Mouse (Mus musculus): ENCODE data around the gene Cracr2a. TPM values are rescaled to one million over a fixed set of nuclear protein-coding genes. Genes with fewer than 3 reads are reported as not detected.
A peak's percentile ranks its signal among the peaks of the same experiment; 100 is the strongest.

Gene Cracr2a
- total RNA-seq, 2 experiments from 2014 or later, result 0.93 to 2.2 TPM

DNA sequence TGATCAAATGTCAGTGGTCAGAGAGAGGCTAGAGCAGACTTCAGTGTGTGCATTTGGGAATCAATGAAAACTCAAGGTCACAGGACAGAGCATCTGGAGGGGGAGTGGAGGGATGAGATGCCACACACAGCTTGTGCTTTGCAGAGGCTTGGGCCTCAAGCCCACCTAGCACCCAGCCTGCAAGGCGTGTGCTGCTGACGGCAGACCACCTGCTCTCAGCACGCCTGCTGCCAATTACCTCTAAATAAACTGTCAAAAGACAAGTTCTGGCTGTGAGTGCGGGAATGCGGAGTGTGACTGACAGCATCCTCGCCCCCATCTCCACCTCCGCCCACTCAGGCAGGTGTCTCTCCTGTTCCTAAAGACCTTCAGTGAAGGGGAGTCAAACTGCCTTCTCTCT is 131.2 kb downstream of the Cracr2a start:
- DNase-seq, result no peak

DNA sequence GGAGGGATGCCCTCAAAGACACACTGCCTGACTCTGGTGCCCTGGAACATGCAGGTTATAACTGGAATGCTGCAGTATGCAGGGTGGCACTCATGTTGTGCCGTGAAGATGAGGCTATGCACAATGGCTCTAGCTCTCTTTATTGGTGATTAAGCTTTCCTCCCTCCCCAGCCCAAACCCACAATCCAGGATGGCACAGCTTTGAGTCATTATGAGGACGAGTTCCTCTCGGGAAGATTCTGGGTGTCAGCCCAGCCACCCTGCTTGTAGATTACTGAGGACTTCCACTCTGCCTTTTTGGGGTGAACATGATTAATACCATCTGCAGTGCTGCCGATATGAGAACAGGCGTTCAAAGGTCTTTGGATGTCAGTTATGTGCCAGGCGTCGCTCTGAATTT is 132.5 kb downstream of the Cracr2a start:
- DNase-seq, result no peak

DNA sequence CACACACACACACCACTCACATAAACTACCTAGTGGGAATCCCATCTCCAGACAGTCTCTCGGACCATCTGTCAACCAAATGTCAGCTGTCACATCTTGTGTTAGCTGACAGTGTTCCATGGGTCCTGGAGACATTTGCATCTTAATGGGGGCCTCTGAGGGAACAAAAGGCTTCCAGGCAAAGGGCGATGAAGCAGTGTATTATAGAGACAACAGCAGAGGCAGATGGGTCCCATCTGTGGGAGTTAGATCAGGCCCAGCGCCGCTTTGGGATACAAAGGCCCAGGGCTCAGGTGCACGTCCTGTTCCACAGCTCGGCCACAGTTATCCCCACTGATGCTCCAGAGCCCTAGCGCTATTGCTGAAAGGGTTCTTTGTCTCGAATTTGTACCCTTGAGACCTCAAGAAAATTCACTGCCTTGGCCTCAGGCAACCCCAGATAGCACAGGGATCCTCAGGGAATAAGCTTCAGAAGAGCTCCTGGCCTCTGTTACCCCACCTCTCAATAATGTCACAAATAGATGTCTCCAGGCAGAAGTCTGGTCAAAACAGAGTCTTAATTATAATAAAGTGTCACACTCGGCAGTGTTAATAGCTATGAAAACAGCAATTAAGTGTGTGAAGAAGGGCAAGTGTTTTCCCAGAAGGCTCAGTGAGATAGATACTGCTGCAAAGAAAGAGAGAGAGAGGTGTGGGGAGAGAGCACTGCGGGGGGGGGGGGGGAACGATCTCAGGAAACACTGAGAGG is 140.1 kb downstream of the Cracr2a start:
- DNase-seq, result no peak

DNA sequence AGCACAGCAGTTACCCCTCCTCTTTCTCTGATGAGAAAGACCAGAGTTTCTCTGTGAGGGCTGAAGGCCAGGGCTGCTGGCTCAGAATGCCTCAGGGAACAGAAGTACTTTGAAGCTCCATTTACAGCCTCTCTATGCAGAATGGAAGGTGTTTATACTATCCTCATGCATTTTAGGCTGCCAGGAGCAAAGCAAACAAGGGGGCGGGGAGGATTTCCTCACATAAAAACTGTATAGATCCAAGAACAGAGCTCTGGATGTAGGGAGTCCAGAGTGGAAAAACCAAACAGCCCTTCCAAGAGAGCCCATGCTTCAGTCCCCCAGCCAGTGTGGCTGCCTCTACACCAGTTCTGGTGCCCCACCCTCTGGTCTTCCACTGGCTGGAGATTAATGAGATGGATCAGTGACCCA is 147.1 kb downstream of the Cracr2a start:
- DNase-seq, result peak in 1 of 2 experiments; percentile 17

DNA sequence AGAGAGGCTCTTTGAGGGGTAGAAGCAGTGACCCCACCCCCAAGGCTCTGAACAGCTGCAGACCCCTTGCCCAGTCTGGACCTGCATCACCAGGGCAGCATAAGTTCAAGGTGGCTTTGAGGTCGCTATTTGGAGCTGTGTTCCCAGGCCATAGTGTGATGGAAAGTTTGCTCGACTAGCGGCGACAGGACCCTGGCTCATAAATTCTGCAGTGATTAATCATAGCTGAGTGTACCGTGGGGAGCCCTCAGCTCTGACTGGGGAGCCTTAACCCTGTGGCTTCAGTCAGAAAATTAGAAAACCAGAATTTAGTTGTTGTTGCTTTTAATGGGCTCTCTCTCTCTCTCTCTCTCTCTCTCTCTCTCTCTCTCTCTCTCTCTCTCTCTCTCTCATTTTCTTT is 153.8 kb downstream of the Cracr2a start:
- DNase-seq, result peak; percentile 9 to 15

DNA sequence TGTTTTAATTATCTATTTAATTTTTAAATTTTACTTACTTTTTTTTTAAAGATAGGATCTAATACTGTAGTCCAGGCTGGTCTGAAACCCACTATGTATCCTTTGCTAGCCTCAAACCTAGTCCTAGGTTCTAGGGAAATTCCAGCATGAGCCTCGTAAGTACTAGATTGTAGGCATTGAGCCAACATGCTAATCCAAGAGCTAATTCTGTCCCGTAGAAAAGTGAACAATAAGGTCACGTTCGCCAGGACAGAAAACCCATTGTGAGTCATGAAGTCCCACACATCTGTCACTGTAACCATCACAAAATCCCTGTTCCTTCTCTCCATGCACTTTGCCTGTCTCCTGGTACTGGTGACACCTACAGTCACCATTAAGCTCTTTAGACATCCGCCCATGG is 154.3 kb downstream of the Cracr2a start:
- no peak for DNase-seq

DNA sequence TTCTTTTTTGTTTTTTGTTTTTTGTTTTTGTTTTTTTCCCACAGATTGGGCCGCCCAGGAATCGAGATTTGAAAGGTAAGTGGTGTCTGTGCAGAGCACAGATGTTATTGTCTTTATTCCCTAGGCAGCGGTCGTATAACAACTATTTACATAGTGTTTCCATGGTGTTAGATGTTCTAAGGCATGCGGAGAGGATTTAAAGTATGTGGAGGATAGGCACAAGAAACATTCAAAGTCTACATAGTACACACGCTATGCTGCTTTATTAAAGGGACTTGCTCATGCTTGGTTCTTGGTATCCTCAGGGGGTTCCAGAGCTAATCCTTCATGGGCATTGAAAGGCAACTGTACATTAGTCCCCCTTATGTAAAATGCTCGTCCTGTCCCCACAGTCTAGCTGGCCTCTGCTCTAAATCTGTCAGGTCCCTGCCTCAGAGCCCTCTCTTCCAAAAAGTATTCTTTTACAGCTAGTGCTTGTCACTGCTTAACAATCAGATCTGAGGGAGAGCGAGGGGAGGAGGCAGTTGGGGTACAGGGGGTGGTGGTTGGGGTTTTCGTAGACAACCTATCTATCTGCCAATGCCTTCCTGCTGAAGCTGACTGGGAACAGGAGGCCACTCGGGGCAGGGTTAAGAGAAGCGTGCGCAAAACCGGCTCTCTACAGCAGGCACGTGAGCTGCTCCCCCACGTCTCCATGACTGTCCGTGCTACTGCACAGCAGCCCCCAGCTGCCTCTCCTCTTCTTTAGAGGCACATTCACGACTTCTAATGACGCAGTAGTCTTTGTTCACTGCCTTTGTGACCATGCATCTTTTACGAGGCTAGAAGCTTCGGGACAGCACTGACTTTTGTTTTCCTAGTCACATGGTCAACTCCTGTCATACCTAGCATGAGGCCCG is 156.3 kb downstream of the Cracr2a start:
- no peak for DNase-seq

DNA sequence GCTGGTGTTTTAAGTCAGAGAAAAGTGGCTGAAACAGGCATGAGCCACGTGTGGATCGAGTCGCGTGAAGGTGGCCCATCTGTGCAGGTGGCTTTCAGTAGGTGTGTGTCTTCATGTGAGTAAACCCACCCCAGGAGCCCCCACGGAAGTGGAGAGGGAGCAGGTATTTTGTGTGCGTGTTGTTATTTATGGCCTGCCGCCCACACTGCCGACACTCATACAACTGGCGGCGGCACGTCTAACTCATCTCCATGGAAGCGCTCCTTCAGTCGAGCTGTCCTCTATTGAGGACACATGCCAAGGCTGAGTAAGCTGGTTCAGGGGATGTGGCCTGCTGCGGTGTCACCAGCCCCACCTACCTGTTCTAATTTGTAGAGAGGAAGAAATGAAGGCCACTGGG is 158.7 kb downstream of the Cracr2a start:
- DNase-seq, result no peak

DNA sequence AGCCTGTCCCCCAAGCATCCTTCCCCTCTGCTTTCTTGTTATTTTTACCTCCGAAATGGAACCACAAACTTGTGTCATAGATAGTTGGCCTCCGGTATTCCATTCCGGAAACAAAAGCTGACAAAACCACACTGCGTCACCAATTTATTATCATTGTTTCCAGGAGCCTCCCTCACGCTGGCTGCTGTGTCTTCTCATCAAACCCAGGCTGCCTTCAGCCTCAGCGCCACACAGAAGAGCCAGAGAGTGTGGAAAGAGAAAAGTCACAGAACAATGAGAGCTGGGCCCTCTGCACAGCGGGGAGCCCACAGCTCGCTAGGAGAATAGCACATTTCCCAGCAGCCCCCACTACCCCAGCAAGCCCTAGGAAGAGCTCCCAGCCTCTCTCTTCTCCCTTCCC is 162.0 kb downstream of the Cracr2a start:
- no peak for DNase-seq

Other genes with a start within 250 kb of the Cracr2a start
- gene Parp11, start 114.5 kb upstream of the Cracr2a start, total RNA-seq (2021), result 10 to 100 TPM; 18.6 to 18.7 TPM
- not detected for gene Prmt8, start 208.1 kb downstream of the Cracr2a start, total RNA-seq (2021)

Data from adrenal gland, postnatal 36 days (tissue).